Mouse (Mus musculus) spleen, adult 2 months (tissue): ENCODE measurements around the gene Cyp27b1.

ENCODE experiments used
- CTCF ChIP-seq: fragments of 200-500 bp; IDR thresholded peaks from 2 replicates; pipeline ENCODE4 v1.5.1; 2011; ENCODE audit warnings: mild to moderate bottlenecking, inconsistent platforms; ENCODE audit not compliant: insufficient read depth, insufficient read length, insufficient replicate concordance; ENCODE audit errors: extremely low read depth
- POLR2A ChIP-seq: fragments of 200-500 bp; IDR thresholded peaks from 2 replicates; pipeline ENCODE4 v1.6.1; 2011; ENCODE audit warnings: low read depth, low read length, inconsistent platforms

GRCm38 (mm10) chr10:127078001-127078676, 30.1 kb downstream of the Cyp27b1 start:
- TF ChIP-seq POLR2A (no peak), CTCF (no peak)
